Mouse (Mus musculus): ENCODE measurements around the gene Eme1.
A peak's percentile ranks its signal among the peaks of the same experiment; 100 is the strongest.
"Not testable (repeated sequence)": the region's sequence is repeated elsewhere in the genome, so short reads cannot be mapped to it uniquely, and the experiment has no call there.

The Eme1 gene

GRCm38 (mm10) chr11:94653663-94654436 is at the start of gene Eme1, which contains the start of gene Mrpl27:
Gene Eme1, minus strand, starts transcription at chr11:94653964.
Gene Mrpl27, plus strand, starts transcription at chr11:94653767.
- peak; percentile 84 for DNase-seq

- no peak for DNase-seq
These were observed 48.4 kb upstream of the Eme1 start for GRCm38 (mm10) chr11:94702216-94702610.

GRCm38 (mm10) chr11:94701401-94702215 is 47.8 kb upstream of the Eme1 start:
- DNase-seq, result no peak

- DNase-seq, result no peak
These were observed 45.6 kb upstream of the Eme1 start for GRCm38 (mm10) chr11:94699399-94699798.

- no peak for DNase-seq
These were observed 44.1 kb upstream of the Eme1 start for GRCm38 (mm10) chr11:94697703-94698464.

- DNase-seq, result no peak
These were observed 43.4 kb upstream of the Eme1 start for GRCm38 (mm10) chr11:94697140-94697539.

- DNase-seq, result no peak
These were observed 41.7 kb upstream of the Eme1 start for GRCm38 (mm10) chr11:94695508-94695907.

- DNase-seq, result not testable (repeated sequence)
These were observed 38.7 kb upstream of the Eme1 start for GRCm38 (mm10) chr11:94692502-94692901.

- DNase-seq, result no peak
These were observed 33.4 kb upstream of the Eme1 start for GRCm38 (mm10) chr11:94687178-94687577.

- no peak for DNase-seq
These were observed 28.7 kb upstream of the Eme1 start for GRCm38 (mm10) chr11:94682427-94682826.

- DNase-seq, result no peak
These were observed 27.9 kb upstream of the Eme1 start for GRCm38 (mm10) chr11:94681640-94682039.

- no peak for DNase-seq
These were observed 26.9 kb upstream of the Eme1 start for GRCm38 (mm10) chr11:94680639-94681038.

GRCm38 (mm10) chr11:94677607-94678145 is 23.9 kb upstream of the Eme1 start:
- no peak for DNase-seq

- peak; percentile 91 for DNase-seq
These were observed 23.2 kb upstream of the Eme1 start, which contains the start of gene Xylt2 for GRCm38 (mm10) chr11:94676754-94677606. Gene Xylt2, minus strand, starts transcription at chr11:94677515.

GRCm38 (mm10) chr11:94676308-94676707 is 22.5 kb upstream of the Eme1 start:
- DNase-seq, result no peak

- no peak for DNase-seq
These were observed 21.7 kb upstream of the Eme1 start for GRCm38 (mm10) chr11:94675446-94675845.

GRCm38 (mm10) chr11:94674984-94675383 is 21.2 kb upstream of the Eme1 start:
- DNase-seq, result no peak

- no peak for DNase-seq
These were observed 11.5 kb upstream of the Eme1 start for GRCm38 (mm10) chr11:94665281-94665680.

- no peak for DNase-seq
These were observed 7.6 kb upstream of the Eme1 start for GRCm38 (mm10) chr11:94661344-94661743.

GRCm38 (mm10) chr11:94652973-94653372 is 791 bp downstream of the Eme1 start:
- DNase-seq, result no peak

GRCm38 (mm10) chr11:94651241-94651640 is 2.5 kb downstream of the Eme1 start:
- DNase-seq, result not testable (repeated sequence)

GRCm38 (mm10) chr11:94646457-94646856 is 7.3 kb downstream of the Eme1 start:
- DNase-seq, result no peak
